Mouse (Mus musculus) midbrain, embryonic 16.5 days (tissue): ENCODE data around the gene Wnk4. TPM values are rescaled to one million over a fixed set of nuclear protein-coding genes. Genes with fewer than 3 reads are reported as not detected.

Experiments
- ATAC-seq: fragments of 200-750 bp; cut with Nextera tagmentation; 2 replicates; pipeline ENCODE4 v1.8.0; 2017; ENCODE audit warnings: moderate TSS enrichment
- H3K27ac ChIP-seq: fragments of 300-500 bp; sonication (generic); 2 replicates; pipeline ENCODE4 v1.5.1; 2014; ENCODE audit warnings: mild to moderate bottlenecking, low read length, mixed read lengths
- H3K27me3 ChIP-seq: fragments of 300-500 bp; sonication (generic); 2 replicates; pipeline ENCODE4 v1.6.1; 2014; ENCODE audit warnings: low read depth, low read length, mixed read lengths; ENCODE audit not compliant: control insufficient read depth, insufficient read depth
- H3K36me3 ChIP-seq: fragments of 300-500 bp; sonication (generic); 2 replicates; pipeline ENCODE4 v1.6.1; 2014; ENCODE audit warnings: mild to moderate bottlenecking, low read length, moderate library complexity, mixed read lengths; ENCODE audit not compliant: control insufficient read depth, insufficient read depth
- H3K4me1 ChIP-seq: fragments of 300-500 bp; sonication (generic); 2 replicates; pipeline ENCODE4 v1.6.1; 2014; ENCODE audit warnings: mild to moderate bottlenecking, low read length, mixed read lengths; ENCODE audit not compliant: control insufficient read depth, insufficient read depth
- H3K4me2 ChIP-seq: fragments of 300-500 bp; sonication (generic); 2 replicates; pipeline ENCODE4 v1.6.1; 2014; ENCODE audit warnings: mild to moderate bottlenecking, low read length, mixed read lengths
- H3K4me3 ChIP-seq: fragments of 300-500 bp; sonication (generic); 2 replicates; pipeline ENCODE4 v1.5.1; 2014; ENCODE audit warnings: low read depth, mild to moderate bottlenecking, low read length, moderate library complexity, mixed read lengths
- H3K9ac ChIP-seq: fragments of 300-500 bp; sonication (generic); 2 replicates; pipeline ENCODE4 v1.6.1; 2014; ENCODE audit warnings: low read depth, low read length, mixed read lengths
- H3K9me3 ChIP-seq: fragments of 300-500 bp; sonication (generic); replicated peaks from 2 replicates; pipeline ENCODE4 v1.6.1; 2014; ENCODE audit warnings: mild to moderate bottlenecking, low read length, mixed read lengths; ENCODE audit not compliant: control insufficient read depth, poor library complexity, severe bottlenecking
- WGBS: fragments of 180-500 bp; shearing (Covaris S2); extraction: QIAGEN DNeasy Blood & Tissue Kit; methylation state at CpG from one replicate; pipeline ENCODE4 v1.1.7; 2014; 5-methylcytosine and 5-hydroxymethylcytosine counted together
- polyA plus RNA-seq: library from polyadenylated mRNA; unstranded; fragments of >200 nt; fragmentation: Nextera tagmentation; extraction: Ambion mirVana; gene quantifications from 2 replicates; pipeline ENCODE4 v1.2.1, GENCODE M21; 2015

Gene Wnk4
- polyA plus RNA-seq, 1 experiment from 2014 or later = 7.4 TPM

DNA sequence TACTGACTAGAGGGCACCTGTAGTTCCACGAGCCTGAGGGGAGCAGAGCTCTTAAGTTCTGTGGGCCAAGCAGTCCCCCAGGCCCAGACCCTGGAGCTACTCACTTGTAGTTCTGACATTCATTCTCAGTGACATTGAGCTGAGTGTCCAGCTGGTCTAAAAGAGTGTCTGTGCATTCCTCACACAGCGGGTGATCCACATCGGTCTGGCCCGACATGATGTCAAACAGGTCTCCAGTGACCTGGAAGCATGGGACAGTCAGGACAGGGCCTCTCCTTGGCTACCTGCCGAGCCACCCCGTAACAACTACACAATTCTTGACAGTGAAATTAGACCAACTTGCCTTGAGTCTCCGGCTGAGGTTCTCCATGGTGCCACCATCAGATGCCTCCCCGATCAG lies 34.8 kb downstream of the Wnk4 start:
- H3K4me2 ChIP-seq = no peak overlapping the region
- H3K27ac ChIP-seq = no peak overlapping the region
- no peak overlapping the region for H3K9ac ChIP-seq
- no peaks in the 10 kb centered on the region for H3K27me3 ChIP-seq
- peaks cover under 1% of the 10 kb centered on the region for H3K4me1 ChIP-seq
- 95% methylated on average over 8 of the region's 8 CpGs for WGBS
- no peaks in the 10 kb centered on the region for H3K9me3 ChIP-seq
- no peak overlapping the region for H3K4me3 ChIP-seq
- H3K36me3 ChIP-seq = peaks cover 24% of the 10 kb centered on the region
- no peak for ATAC-seq

DNA sequence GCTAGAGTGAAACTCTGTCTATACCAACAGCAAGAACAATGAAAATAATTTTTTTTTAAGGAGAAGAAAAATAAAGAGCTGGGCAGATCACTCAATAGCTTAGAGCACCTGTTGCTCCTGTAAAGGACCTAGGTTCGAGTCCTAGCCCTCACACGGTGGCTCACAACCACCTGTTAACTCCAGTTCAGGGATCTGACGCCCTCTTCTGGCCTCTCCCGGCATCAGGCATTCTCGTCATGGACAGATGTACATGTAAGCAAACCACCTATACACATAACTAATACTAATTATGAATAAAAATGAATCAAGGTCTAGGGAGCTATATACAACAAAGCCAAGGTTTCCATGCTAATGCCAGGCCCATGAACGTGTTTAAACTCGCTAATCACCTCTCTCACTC lies 40.5 kb downstream of the Wnk4 start:
- H3K36me3 ChIP-seq = 0 out of 2 replicates have a peak, but pooled peaks cover 4% of the 10 kb centered on the region
- 68% methylated on average over 7 of the region's 7 CpGs for WGBS
- peak overlapping the region; percentile 66 for H3K4me3 ChIP-seq
- no peak overlapping the region for H3K27ac ChIP-seq
- H3K9me3 ChIP-seq = no peaks in the 10 kb centered on the region
- H3K27me3 ChIP-seq = no peaks in the 10 kb centered on the region
- ATAC-seq = no peak
- peak overlapping the region; percentile 78 for H3K4me2 ChIP-seq
- H3K4me1 ChIP-seq = peaks cover 14% of the 10 kb centered on the region
- peak overlapping the region; percentile 81; the same call in 1 of the 2 replicates for H3K9ac ChIP-seq

DNA sequence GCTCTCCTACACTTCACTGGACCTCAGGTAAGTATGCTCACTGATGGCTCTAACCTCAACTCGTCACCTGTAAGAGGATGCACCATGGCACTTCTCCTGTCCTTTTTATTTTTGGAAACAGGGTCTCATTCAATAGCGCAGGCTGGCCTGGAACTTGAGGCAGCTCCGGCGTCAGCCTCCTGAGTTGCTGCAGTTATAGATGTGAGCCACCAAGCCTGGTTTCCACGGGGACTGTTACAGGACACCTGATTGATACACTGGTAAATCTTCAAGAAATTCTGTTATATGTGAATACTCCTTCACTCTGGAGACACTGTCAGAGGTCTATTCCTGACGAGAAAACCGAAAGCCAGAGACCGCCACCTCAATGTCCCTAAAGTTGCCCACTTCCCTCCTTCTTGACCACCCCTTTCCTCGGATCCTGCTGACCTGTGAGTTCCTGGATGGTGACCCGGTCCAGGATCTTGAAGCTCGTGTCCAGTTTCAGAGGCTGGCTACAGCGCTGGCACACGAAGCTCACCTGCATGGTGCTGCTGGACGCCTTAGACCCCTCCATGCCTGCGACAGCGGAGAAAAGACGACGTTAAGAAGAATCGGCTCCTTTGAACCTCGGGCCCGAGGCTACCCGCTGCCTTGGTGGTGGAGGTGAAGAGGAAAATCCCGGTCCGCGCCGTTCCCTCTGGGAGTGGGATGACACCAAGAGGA lies 41.1 kb downstream of the Wnk4 start:
- H3K36me3 ChIP-seq = 0 out of 2 replicates have a peak, but pooled peaks cover 4% of the 10 kb centered on the region
- 15% methylated on average over 26 of the region's 26 CpGs for WGBS
- peak overlapping the region; percentile 66 for H3K4me3 ChIP-seq
- H3K9ac ChIP-seq = peak overlapping the region; percentile 81
- H3K4me1 ChIP-seq = peaks cover 14% of the 10 kb centered on the region
- H3K9me3 ChIP-seq = no peaks in the 10 kb centered on the region
- ATAC-seq = peak; percentile 54; the same call in 1 of the 2 replicates
- H3K4me2 ChIP-seq = peak overlapping the region; percentile 78
- H3K27ac ChIP-seq = peak overlapping the region; percentile 36
- no peaks in the 10 kb centered on the region for H3K27me3 ChIP-seq

DNA sequence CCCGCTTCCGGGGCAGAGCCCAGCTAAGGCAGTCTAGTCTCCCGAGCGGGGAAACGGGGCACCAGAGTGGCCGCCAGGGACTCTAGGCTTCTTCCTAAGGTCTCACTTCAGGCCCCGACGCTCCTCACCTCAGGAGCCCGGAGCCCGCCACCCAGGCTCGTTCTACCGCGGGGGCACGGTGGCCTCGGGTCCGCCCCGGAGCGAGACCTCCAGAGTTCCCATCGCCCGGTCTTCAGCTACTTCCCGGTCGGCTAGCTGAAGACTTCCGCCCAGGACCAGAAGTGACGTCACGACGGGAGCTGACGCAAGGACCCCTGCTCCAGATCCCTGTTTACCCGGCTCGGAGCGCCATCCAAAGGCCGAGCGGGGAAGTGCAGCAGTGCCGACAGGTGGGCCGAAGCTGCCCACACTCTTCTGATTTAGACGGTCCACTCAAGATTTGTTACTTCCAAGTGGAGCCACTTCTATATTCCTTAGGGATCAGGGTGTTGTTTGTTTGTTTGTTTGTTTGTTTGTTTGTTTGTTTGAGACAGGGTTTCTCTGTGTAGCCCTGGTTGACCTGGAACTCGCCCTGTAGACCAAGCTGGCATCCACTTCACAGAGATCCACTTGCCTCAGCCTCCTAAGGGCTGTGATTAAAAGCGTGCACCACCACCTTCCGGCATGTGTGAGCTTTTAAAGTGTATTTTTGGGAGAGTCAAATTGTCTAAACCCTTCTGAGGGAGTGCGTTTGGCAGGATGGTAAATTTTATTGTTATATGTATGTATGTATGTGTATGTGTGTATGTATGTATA lies 41.8 kb downstream of the Wnk4 start, which contains the start of gene Becn1:
Gene Becn1, minus strand, starts transcription at position 283 of the 795 bp plus-strand sequence.
- 6% methylated on average over 38 of the region's 39 CpGs for WGBS
- Histone ChIP-seq H3K9ac (peak within 1 kb of the TSS; percentile 81), H3K9me3 (no peaks in the 10 kb centered on the region), H3K4me3 (peak within 1 kb of the TSS; percentile 66), H3K27ac (peak within 1 kb of the TSS; percentile 36), H3K4me1 (peaks cover 14% of the 10 kb centered on the region), H3K36me3 (0 out of 2 replicates have a peak, but pooled peaks cover 4% of the 10 kb centered on the region), H3K27me3 (no peaks in the 10 kb centered on the region), H3K4me2 (peak within 1 kb of the TSS; percentile 78)
- ATAC-seq = peak; percentile 95

DNA sequence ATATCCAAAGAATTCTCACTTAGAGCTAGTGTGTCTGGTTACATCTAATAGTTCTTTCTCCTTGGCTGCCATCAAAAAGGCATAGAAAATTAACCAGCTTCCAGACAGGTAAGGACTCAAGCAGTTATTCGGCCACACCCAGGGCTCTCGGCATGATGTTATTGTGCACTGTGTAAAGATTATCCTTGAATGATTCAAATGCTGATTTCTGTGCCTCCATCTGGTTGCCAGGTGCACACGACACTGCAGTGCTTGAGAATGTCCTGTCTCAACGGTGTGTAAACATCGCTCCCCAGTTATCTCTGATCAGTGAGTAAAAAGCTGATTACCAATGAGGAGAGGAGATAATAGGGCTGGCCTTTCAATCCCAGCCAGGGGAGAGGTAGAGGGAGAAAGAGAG lies 47.4 kb downstream of the Wnk4 start:
- Histone ChIP-seq H3K9ac (no peak overlapping the region), H3K36me3 (no peaks in the 10 kb centered on the region), H3K4me2 (no peak overlapping the region), H3K9me3 (no peaks in the 10 kb centered on the region), H3K4me3 (no peak overlapping the region), H3K27ac (no peak overlapping the region), H3K4me1 (no peaks in the 10 kb centered on the region), H3K27me3 (no peaks in the 10 kb centered on the region)
- 27% methylated on average over 5 of the region's 5 CpGs for WGBS
- ATAC-seq = no peak

GRCm38 (mm10) chr11:101311083-101311482 lies 50.7 kb downstream of the Wnk4 start:
- H3K27me3 ChIP-seq = no peaks in the 10 kb centered on the region
- H3K4me2 ChIP-seq = no peak overlapping the region
- no peaks in the 10 kb centered on the region; the same call in 1 of the 2 replicates for H3K4me1 ChIP-seq
- no peaks in the 10 kb centered on the region for H3K9me3 ChIP-seq
- H3K4me3 ChIP-seq = no peak overlapping the region
- WGBS = 88% methylated on average over 3 of the region's 3 CpGs
- no peak overlapping the region for H3K27ac ChIP-seq
- no peaks in the 10 kb centered on the region for H3K36me3 ChIP-seq
- no peak overlapping the region for H3K9ac ChIP-seq
- no peak for ATAC-seq

- H3K9ac ChIP-seq = no peak overlapping the region
- no peaks in the 10 kb centered on the region for H3K27me3 ChIP-seq
- no peak overlapping the region for H3K27ac ChIP-seq
- H3K36me3 ChIP-seq = no peaks in the 10 kb centered on the region
- H3K9me3 ChIP-seq = no peaks in the 10 kb centered on the region
- no peak overlapping the region for H3K4me3 ChIP-seq
- no peak overlapping the region for H3K4me2 ChIP-seq
- ATAC-seq = no peak
- WGBS = 68% methylated on average over 3 of the region's 3 CpGs
- H3K4me1 ChIP-seq = peaks cover 5% of the 10 kb centered on the region
These were observed 51.8 kb downstream of the Wnk4 start for GRCm38 (mm10) chr11:101312150-101312549.

- H3K27me3 ChIP-seq = no peaks in the 10 kb centered on the region
- H3K9ac ChIP-seq = no peak overlapping the region
- H3K4me3 ChIP-seq = no peak overlapping the region
- 97% methylated on average over 1 of the region's 1 CpGs for WGBS
- H3K4me1 ChIP-seq = peaks cover 16% of the 10 kb centered on the region
- no peak overlapping the region for H3K27ac ChIP-seq
- no peak for ATAC-seq
- peaks cover 3% of the 10 kb centered on the region for H3K36me3 ChIP-seq
- no peak overlapping the region for H3K4me2 ChIP-seq
- no peaks in the 10 kb centered on the region for H3K9me3 ChIP-seq
These were observed 54.2 kb downstream of the Wnk4 start for GRCm38 (mm10) chr11:101314567-101314966.
